Mouse (Mus musculus): ENCODE data around the gene Krtap19-4. TPM values are rescaled to one million over a fixed set of nuclear protein-coding genes. Genes with fewer than 3 reads are reported as not detected.

Gene Krtap19-4
- total RNA-seq (2014; fragmentation: Nextera tagmentation): not detected in 2 replicates
- total RNA-seq (2017): not detected in 2 replicates
- polyA plus RNA-seq (2012): not detected in 2 replicates

- ATAC-seq (ENCODE audit: extremely low read depth, insufficient number of reproducible peaks, low FRiP score, poor library complexity, severe bottlenecking): no peak
- H3K4me3 ChIP-seq (ENCODE audit: low read depth, low read length): no peak within 1 kb of the TSS
- peaks cover 6% of the 10 kb centered on the region for H3K9me3 ChIP-seq (replicated peaks)
- no peaks in the 10 kb centered on the region for H3K4me1 ChIP-seq (ENCODE audit: insufficient read depth, low read depth, low read length)
- no peak for TF ChIP-seq POLR2AphosphoS5 (IDR thresholded peaks at IDR 0.05; ENCODE audit: insufficient replicate concordance, low read depth, low read length)
- no peak for TF ChIP-seq GATA1 (IDR thresholded peaks at IDR 0.05; ENCODE audit: borderline replicate concordance, low read length)
- TF ChIP-seq CTCF (IDR thresholded peaks at IDR 0.05; ENCODE audit: low read depth, low read length): no peak
- TF ChIP-seq TAL1 (conservative IDR thresholded peaks at IDR 0.05; ENCODE audit: low read depth, low read length): no peak
- TF ChIP-seq GATA2 (IDR thresholded peaks at IDR 0.05; ENCODE audit: borderline replicate concordance, low read depth, low read length): no peak
- H3K27me3 ChIP-seq (ENCODE audit: insufficient read depth, low read length): no peaks in the 10 kb centered on the region
- DNase-seq (ENCODE audit: low spot score): no peak
- no peaks in the 10 kb centered on the region for H3K36me3 ChIP-seq (replicated peaks)
Observed at GRCm38 (mm10) chr16:88884989-88885388, at the start of gene Krtap19-4. Gene Krtap19-4 (minus strand): TSS chr16:88885089.

- Histone ChIP-seq H3K36me3 (replicated peaks) (no peaks in the 10 kb centered on the region), H3K9me3 (replicated peaks) (peaks cover 11% of the 10 kb centered on the region), H3K4me1 (ENCODE audit: insufficient read depth, low read depth, low read length) (no peaks in the 10 kb centered on the region), H3K27me3 (ENCODE audit: insufficient read depth, low read length) (no peaks in the 10 kb centered on the region), H3K4me3 (ENCODE audit: low read depth, low read length) (no peak within 1 kb of the TSS)
- ATAC-seq (ENCODE audit: extremely low read depth, insufficient number of reproducible peaks, low FRiP score, poor library complexity, severe bottlenecking): no peak
- DNase-seq (ENCODE audit: low spot score): no peak
- TF ChIP-seq GATA2 (IDR thresholded peaks at IDR 0.05; ENCODE audit: borderline replicate concordance, low read depth, low read length): no peak
- no peak for TF ChIP-seq CTCF (IDR thresholded peaks at IDR 0.05; ENCODE audit: low read depth, low read length)
- TF ChIP-seq POLR2AphosphoS5 (IDR thresholded peaks at IDR 0.05; ENCODE audit: insufficient replicate concordance, low read depth, low read length): no peak
- no peak for TF ChIP-seq GATA1 (IDR thresholded peaks at IDR 0.05; ENCODE audit: borderline replicate concordance, low read length)
- TF ChIP-seq TAL1 (conservative IDR thresholded peaks at IDR 0.05; ENCODE audit: low read depth, low read length): no peak
Observed at GRCm38 (mm10) chr16:88932165-88932564, 47.3 kb upstream of the Krtap19-4 start, which contains the start of gene Krtap19-9b. Gene Krtap19-9b (minus strand): TSS chr16:88932265.

- H3K9me3 ChIP-seq (replicated peaks): peaks cover 14% of the 10 kb centered on the region
- no peaks in the 10 kb centered on the region for H3K27me3 ChIP-seq (ENCODE audit: insufficient read depth, low read length)
- H3K36me3 ChIP-seq (replicated peaks): no peaks in the 10 kb centered on the region
Observed at GRCm38 (mm10) chr16:88896357-88896756, 11.5 kb upstream of the Krtap19-4 start, which contains the start of gene Krtap19-5. Gene Krtap19-5 (minus strand): TSS chr16:88896457.

GRCm38 (mm10) chr16:88886870-88887269, 2.0 kb upstream of the Krtap19-4 start:
- peaks cover 3% of the 10 kb centered on the region for H3K9me3 ChIP-seq (replicated peaks)
- ATAC-seq (ENCODE audit: extremely low read depth, insufficient number of reproducible peaks, low FRiP score, poor library complexity, severe bottlenecking): no peak
- H3K4me3 ChIP-seq (ENCODE audit: low read depth, low read length): no peak overlapping the region
- no peaks in the 10 kb centered on the region for H3K36me3 ChIP-seq (replicated peaks)
- TF ChIP-seq CTCF (IDR thresholded peaks at IDR 0.05; ENCODE audit: low read depth, low read length): no peak
- no peaks in the 10 kb centered on the region for H3K27me3 ChIP-seq (ENCODE audit: insufficient read depth, low read length)
- no peaks in the 10 kb centered on the region for H3K4me1 ChIP-seq (ENCODE audit: insufficient read depth, low read depth, low read length)
- no peak for DNase-seq (ENCODE audit: low spot score)

More at GRCm38 (mm10) chr16:88896357-88896756, 11.5 kb upstream of the Krtap19-4 start, which contains the start of gene Krtap19-5:
- Histone ChIP-seq H3K4me3 (ENCODE audit: low read depth, low read length) (no peak within 1 kb of the TSS), H3K4me1 (ENCODE audit: insufficient read depth, low read depth, low read length) (no peaks in the 10 kb centered on the region)
- DNase-seq (ENCODE audit: low spot score): no peak
- ATAC-seq (ENCODE audit: extremely low read depth, insufficient number of reproducible peaks, low FRiP score, poor library complexity, severe bottlenecking): no peak
- TF ChIP-seq GATA2 (IDR thresholded peaks at IDR 0.05; ENCODE audit: borderline replicate concordance, low read depth, low read length) (no peak), POLR2AphosphoS5 (IDR thresholded peaks at IDR 0.05; ENCODE audit: insufficient replicate concordance, low read depth, low read length) (no peak), CTCF (IDR thresholded peaks at IDR 0.05; ENCODE audit: low read depth, low read length) (no peak), GATA1 (IDR thresholded peaks at IDR 0.05; ENCODE audit: borderline replicate concordance, low read length) (no peak), TAL1 (conservative IDR thresholded peaks at IDR 0.05; ENCODE audit: low read depth, low read length) (no peak)

- no peaks in the 10 kb centered on the region for H3K36me3 ChIP-seq (replicated peaks)
- no peak for TF ChIP-seq GATA2 (IDR thresholded peaks at IDR 0.05; ENCODE audit: borderline replicate concordance, low read depth, low read length)
- no peak for TF ChIP-seq CTCF (IDR thresholded peaks at IDR 0.05; ENCODE audit: low read depth, low read length)
- TF ChIP-seq TAL1 (conservative IDR thresholded peaks at IDR 0.05; ENCODE audit: low read depth, low read length): no peak
- TF ChIP-seq POLR2AphosphoS5 (IDR thresholded peaks at IDR 0.05; ENCODE audit: insufficient replicate concordance, low read depth, low read length): no peak
- no peak for TF ChIP-seq GATA1 (IDR thresholded peaks at IDR 0.05; ENCODE audit: borderline replicate concordance, low read length)
- peaks cover 3% of the 10 kb centered on the region for H3K9me3 ChIP-seq (replicated peaks)
- ATAC-seq (ENCODE audit: extremely low read depth, insufficient number of reproducible peaks, low FRiP score, poor library complexity, severe bottlenecking) (no peak), DNase-seq (ENCODE audit: low spot score) (no peak)
- H3K4me3 ChIP-seq (ENCODE audit: low read depth, low read length): no peak within 1 kb of the TSS
- no peaks in the 10 kb centered on the region for H3K27me3 ChIP-seq (ENCODE audit: insufficient read depth, low read length)
- no peaks in the 10 kb centered on the region for H3K4me1 ChIP-seq (ENCODE audit: insufficient read depth, low read depth, low read length)
Observed at GRCm38 (mm10) chr16:88877938-88878337, 7.0 kb downstream of the Krtap19-4 start, which contains the start of gene Krtap19-3. Gene Krtap19-3 (minus strand): TSS chr16:88878038.

- no peaks in the 10 kb centered on the region; the same call in none of the 2 replicates for H3K9me3 ChIP-seq (replicated peaks)
- no peak within 1 kb of the TSS for H3K4me3 ChIP-seq (ENCODE audit: low read depth, low read length)
- no peak for ATAC-seq (ENCODE audit: extremely low read depth, insufficient number of reproducible peaks, low FRiP score, poor library complexity, severe bottlenecking)
- H3K27me3 ChIP-seq (ENCODE audit: insufficient read depth, low read length): no peaks in the 10 kb centered on the region
- DNase-seq (ENCODE audit: low spot score): no peak
- no peaks in the 10 kb centered on the region for H3K36me3 ChIP-seq (replicated peaks)
- no peaks in the 10 kb centered on the region for H3K4me1 ChIP-seq (ENCODE audit: insufficient read depth, low read depth, low read length)
- TF ChIP-seq GATA1 (IDR thresholded peaks at IDR 0.05; ENCODE audit: borderline replicate concordance, low read length) (no peak), POLR2AphosphoS5 (IDR thresholded peaks at IDR 0.05; ENCODE audit: insufficient replicate concordance, low read depth, low read length) (no peak), TAL1 (conservative IDR thresholded peaks at IDR 0.05; ENCODE audit: low read depth, low read length) (no peak), GATA2 (IDR thresholded peaks at IDR 0.05; ENCODE audit: borderline replicate concordance, low read depth, low read length) (no peak), CTCF (IDR thresholded peaks at IDR 0.05; ENCODE audit: low read depth, low read length) (no peak)
Observed at GRCm38 (mm10) chr16:88874169-88874568, 10.7 kb downstream of the Krtap19-4 start, which contains the start of gene Krtap19-2. Gene Krtap19-2 (minus strand): TSS chr16:88874269.
